Mouse (Mus musculus) gastrocnemius, postnatal 4 days (tissue): ENCODE measurements at regions not wholly inside any gene's neighbourhood (a gene's known extent, or its start where the extent isn't known, plus 50 kb on each side); places are given as distances from the start of the nearest gene placed in this dataset.
A peak's percentile ranks its signal among the peaks of the same experiment; 100 is the strongest.

Source experiments
- DNase-seq, 2 experiments: peaks; one replicate each; pipeline ENCODE4 v3.0.0; 2021 to 2022; ENCODE audit warnings: low spot score in 2 of 2, mixed read lengths in 2 of 2

GRCm38 (mm10) chr5:118815783-118816182 is 255.3 kb downstream of the Med13l start:
- no peak for DNase-seq

- no peak for DNase-seq
Observed at GRCm38 (mm10) chr5:118818294-118818693, 257.8 kb downstream of the Med13l start.

GRCm38 (mm10) chr5:118824791-118825190 is 264.3 kb downstream of the Med13l start:
- no peak for DNase-seq

GRCm38 (mm10) chr5:118829031-118829698 is 268.7 kb downstream of the Med13l start:
- no peak for DNase-seq

- DNase-seq, result peak in 1 of 2 experiments; percentile 28
Observed at GRCm38 (mm10) chr5:118832701-118833100, 272.2 kb downstream of the Med13l start.

GRCm38 (mm10) chr5:118834129-118834528 is 273.6 kb downstream of the Med13l start:
- DNase-seq, result no peak

- no peak for DNase-seq
Observed at GRCm38 (mm10) chr5:118837001-118837400, 276.5 kb downstream of the Med13l start.

- DNase-seq, result no peak
Observed at GRCm38 (mm10) chr5:118838421-118838820, 277.9 kb downstream of the Med13l start.

GRCm38 (mm10) chr5:118839916-118840315 is 279.4 kb downstream of the Med13l start:
- DNase-seq, result no peak

GRCm38 (mm10) chr5:118841210-118842016 is 280.9 kb downstream of the Med13l start:
- no peak for DNase-seq

- no peak for DNase-seq
Observed at GRCm38 (mm10) chr5:118842017-118842396, 281.5 kb downstream of the Med13l start.

- no peak for DNase-seq
Observed at GRCm38 (mm10) chr5:118857001-118857400, 296.5 kb downstream of the Med13l start.

GRCm38 (mm10) chr5:118861143-118861847 is 300.8 kb downstream of the Med13l start:
- DNase-seq, result no peak

- DNase-seq, result no peak
Observed at GRCm38 (mm10) chr5:118867511-118867910, 307.0 kb downstream of the Med13l start.

GRCm38 (mm10) chr5:118869330-118869729 is 308.9 kb downstream of the Med13l start:
- DNase-seq, result peak in 1 of 2 experiments; percentile 44

- DNase-seq, result no peak
Observed at GRCm38 (mm10) chr5:118873871-118874270, 313.4 kb downstream of the Med13l start.

GRCm38 (mm10) chr5:118875096-118875637 is 314.7 kb downstream of the Med13l start:
- no peak for DNase-seq

- DNase-seq, result no peak
Observed at GRCm38 (mm10) chr5:118876586-118877312, 316.3 kb downstream of the Med13l start.

- peak in 1 of 2 experiments; percentile 40 for DNase-seq
Observed at GRCm38 (mm10) chr5:118877313-118877669, 316.8 kb downstream of the Med13l start.

- DNase-seq, result no peak
Observed at GRCm38 (mm10) chr5:118877831-118878230, 317.4 kb downstream of the Med13l start.

GRCm38 (mm10) chr5:118878722-118879121 is 318.2 kb downstream of the Med13l start:
- no peak for DNase-seq
